Mouse (Mus musculus) thymus, adult 2 months (tissue): Measurements from ENCODE around the gene Aldh2. TPM values are rescaled to one million over a fixed set of nuclear protein-coding genes. Genes with fewer than 3 reads are reported as not detected.

Source experiments
- DNase-seq: peaks from one replicate; pipeline ENCODE4 v3.0.0; 2021
- H3K27ac ChIP-seq: fragments of 200-500 bp; 2 replicates; pipeline ENCODE4 v1.5.1; 2012; ENCODE audit warnings: low read length, control low read depth; ENCODE audit not compliant: control insufficient read depth, insufficient read depth
- H3K27me3 ChIP-seq: fragments of 200-500 bp; 2 replicates; pipeline ENCODE4 v1.6.1; 2012; ENCODE audit warnings: mild to moderate bottlenecking, low read length, moderate library complexity, mixed read lengths; ENCODE audit not compliant: control insufficient read depth, insufficient read depth
- H3K36me3 ChIP-seq: fragments of 200-500 bp; 2 replicates; pipeline ENCODE4 v1.6.1; 2012; ENCODE audit warnings: mild to moderate bottlenecking, low read length, moderate library complexity; ENCODE audit not compliant: control insufficient read depth, insufficient read depth
- H3K4me1 ChIP-seq: fragments of 200-500 bp; replicated peaks from 2 replicates; pipeline ENCODE4 v1.6.1; 2012; ENCODE audit warnings: low read length; ENCODE audit not compliant: control insufficient read depth, insufficient read depth
- H3K4me3 ChIP-seq: fragments of 200-500 bp; 2 replicates; pipeline ENCODE4 v1.5.1; 2012; ENCODE audit warnings: mild to moderate bottlenecking, low read length, control low read depth, moderate library complexity; ENCODE audit not compliant: control insufficient read depth, insufficient read depth
- CTCF ChIP-seq: fragments of 200-500 bp; IDR thresholded peaks from 2 replicates; pipeline ENCODE4 v1.5.1; 2012; ENCODE audit warnings: mild to moderate bottlenecking, control low read depth, low read length, moderate library complexity, borderline replicate concordance; ENCODE audit not compliant: control insufficient read depth, poor library complexity, insufficient read depth; ENCODE audit errors: extremely low read depth
- POLR2A ChIP-seq: fragments of 200-500 bp; IDR thresholded peaks from 2 replicates; pipeline ENCODE4 v1.6.1; 2012; ENCODE audit warnings: mild to moderate bottlenecking, low read length, control low read depth, moderate library complexity; ENCODE audit not compliant: control insufficient read depth, poor library complexity, insufficient read depth; ENCODE audit errors: extremely low read depth
- WGBS: fragments of 180-500 bp; shearing (Covaris S2); methylation state at CpG from one replicate; pipeline ENCODE4 v1.1.7; 2018; 5-methylcytosine and 5-hydroxymethylcytosine counted together
- polyA plus RNA-seq: library from polyadenylated mRNA; depleted of rRNA; stranded (reverse); fragments of >200 nt; gene quantifications from 2 replicates; pipeline ENCODE4 v1.2.3, GENCODE M21; 2012

The Aldh2 gene
- polyA plus RNA-seq, 1 experiment, result 203 TPM

DNA sequence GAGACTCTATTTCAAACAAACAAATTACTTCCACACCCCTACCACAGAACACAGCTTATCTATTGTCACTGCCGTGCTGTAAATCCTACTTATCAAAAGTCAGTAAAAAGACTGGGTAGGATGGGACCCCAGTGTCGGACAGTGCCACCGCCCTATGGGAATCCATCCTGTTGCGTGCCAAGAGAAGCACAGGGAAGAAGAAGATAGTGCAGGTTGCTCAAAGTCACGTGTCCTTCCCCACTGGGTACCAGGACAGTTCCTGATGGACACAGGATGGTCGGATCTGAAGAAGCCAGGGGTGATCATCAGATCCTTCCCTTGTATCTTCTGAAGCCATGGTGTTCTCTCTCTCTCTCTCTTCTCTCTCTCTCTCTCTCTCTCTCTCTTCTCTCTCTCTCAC is 2.1 kb upstream of the Aldh2 start:
- no peak for TF ChIP-seq POLR2A
- no peak for TF ChIP-seq CTCF
- Histone ChIP-seq H3K27me3 (no peaks in the 10 kb centered on the region), H3K36me3 (no peaks in the 10 kb centered on the region), H3K4me3 (no peak overlapping the region), H3K4me1 (peaks cover 15% of the 10 kb centered on the region), H3K27ac (no peak overlapping the region)
- no peak for DNase-seq
- 93% methylated on average over 6 of the region's 6 CpGs for WGBS

DNA sequence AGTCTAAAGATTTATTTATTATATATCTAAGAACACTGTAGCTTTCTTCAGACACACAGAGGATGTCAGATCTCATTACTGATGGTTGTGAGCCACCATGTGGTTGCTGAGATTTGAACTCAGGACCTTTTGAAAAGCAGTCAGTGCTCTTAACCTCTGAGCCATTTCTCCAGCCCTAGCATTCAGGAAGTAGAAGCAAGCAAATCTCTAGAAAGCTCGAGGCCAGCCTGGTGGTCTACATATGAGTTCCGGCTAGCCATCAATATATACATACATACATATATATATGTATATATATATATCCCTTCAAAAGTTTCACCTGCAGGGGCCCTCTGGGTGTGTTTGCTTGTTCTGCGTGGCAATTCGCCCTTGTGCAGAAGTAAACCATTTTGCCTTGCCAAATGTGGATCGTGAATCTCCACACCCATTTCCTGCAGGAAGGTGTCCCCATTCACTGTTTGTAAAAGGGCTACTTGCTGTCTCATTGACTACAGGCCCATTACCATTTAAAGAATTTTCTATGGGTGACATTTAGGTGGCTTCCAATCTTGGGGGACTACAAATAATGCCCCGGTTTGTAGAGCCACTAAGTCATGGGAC is 1.2 kb upstream of the Aldh2 start:
- no peak for DNase-seq
- no peaks in the 10 kb centered on the region for H3K27me3 ChIP-seq
- peaks cover 15% of the 10 kb centered on the region for H3K4me1 ChIP-seq
- H3K4me3 ChIP-seq, result no peak overlapping the region
- H3K36me3 ChIP-seq, result no peaks in the 10 kb centered on the region
- TF ChIP-seq POLR2A (no peak), CTCF (no peak)
- WGBS, result 81% methylated on average over 6 of the region's 6 CpGs
- H3K27ac ChIP-seq, result no peak overlapping the region

DNA sequence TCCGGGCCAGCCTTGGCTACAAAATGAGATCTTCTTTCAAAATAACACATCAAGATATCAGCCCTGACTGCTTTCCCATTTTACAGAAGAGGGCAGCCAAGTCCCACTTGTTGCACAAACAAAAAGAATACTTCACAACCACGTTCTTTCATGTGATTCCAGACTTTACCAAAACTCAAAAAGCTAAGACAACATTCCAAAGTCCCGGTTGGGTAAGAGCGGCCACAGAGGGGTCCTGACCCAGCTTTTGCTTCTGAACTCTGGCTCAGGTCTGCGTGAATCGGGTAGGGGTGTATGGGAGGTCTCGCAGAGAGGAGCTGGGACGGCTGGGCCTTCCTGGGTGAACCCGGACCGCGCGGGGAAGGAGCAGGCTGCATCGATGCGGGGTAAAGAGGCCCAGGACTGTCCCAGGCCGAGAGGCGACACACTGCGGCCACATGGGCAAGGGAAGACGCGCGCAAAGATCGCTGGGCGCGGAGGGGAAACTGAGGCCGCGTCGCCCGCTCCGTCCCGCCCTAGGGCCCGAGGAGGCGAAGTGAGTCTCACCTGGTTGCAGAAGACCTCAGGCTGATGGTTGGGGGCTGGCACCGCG is 712 bp downstream of the Aldh2 start:
- peak overlapping the region; percentile 68 for H3K4me3 ChIP-seq
- DNase-seq, result no peak
- 5% methylated on average over 33 of the region's 33 CpGs for WGBS
- no peaks in the 10 kb centered on the region for H3K36me3 ChIP-seq
- H3K4me1 ChIP-seq, result peaks cover 15% of the 10 kb centered on the region
- no peak overlapping the region for H3K27ac ChIP-seq
- no peaks in the 10 kb centered on the region for H3K27me3 ChIP-seq
- no peak for TF ChIP-seq CTCF
- no peak for TF ChIP-seq POLR2A

DNA sequence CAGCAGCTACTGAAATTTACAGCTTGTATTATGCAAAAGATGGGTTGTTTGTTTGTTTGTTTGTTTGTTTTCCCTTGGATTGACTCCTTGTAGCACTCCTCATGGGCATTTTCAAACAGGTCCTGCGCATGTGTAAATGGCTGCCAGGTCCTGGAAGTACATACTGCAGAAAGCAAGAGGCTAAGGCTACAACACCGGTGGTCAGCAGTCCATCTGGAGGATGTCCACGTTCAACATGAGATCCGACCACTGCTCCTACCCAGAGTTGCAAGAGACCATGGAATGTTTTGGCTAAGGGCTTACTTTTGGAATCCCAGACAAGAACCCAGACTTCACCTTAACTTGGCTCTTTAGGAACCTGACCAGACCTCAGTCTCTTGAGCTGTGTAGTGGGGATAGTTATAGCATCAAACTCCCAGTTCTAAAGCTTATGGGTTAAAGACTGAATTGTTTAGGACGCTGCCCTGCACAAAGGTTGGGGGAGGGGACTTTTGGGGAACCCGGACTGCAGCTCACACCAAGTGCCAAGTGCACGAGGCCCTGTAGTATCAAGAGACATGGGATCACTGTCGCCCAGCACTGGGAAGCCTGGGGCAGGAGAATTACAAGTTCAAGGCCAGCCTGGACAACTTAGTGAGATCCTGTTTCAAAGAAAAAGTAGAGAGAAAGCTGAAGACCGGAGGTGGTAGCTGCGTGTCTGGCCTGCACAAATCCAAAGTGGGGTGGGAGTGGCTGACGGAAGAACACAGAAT is 1.4 kb downstream of the Aldh2 start:
- no peak overlapping the region; the same call in 1 of the 2 replicates for H3K4me3 ChIP-seq
- no peak for DNase-seq
- peaks cover 16% of the 10 kb centered on the region for H3K4me1 ChIP-seq
- 62% methylated on average over 11 of the region's 11 CpGs for WGBS
- no peak overlapping the region for H3K27ac ChIP-seq
- no peak for TF ChIP-seq POLR2A
- TF ChIP-seq CTCF, result no peak
- H3K27me3 ChIP-seq, result no peaks in the 10 kb centered on the region
- no peaks in the 10 kb centered on the region for H3K36me3 ChIP-seq

DNA sequence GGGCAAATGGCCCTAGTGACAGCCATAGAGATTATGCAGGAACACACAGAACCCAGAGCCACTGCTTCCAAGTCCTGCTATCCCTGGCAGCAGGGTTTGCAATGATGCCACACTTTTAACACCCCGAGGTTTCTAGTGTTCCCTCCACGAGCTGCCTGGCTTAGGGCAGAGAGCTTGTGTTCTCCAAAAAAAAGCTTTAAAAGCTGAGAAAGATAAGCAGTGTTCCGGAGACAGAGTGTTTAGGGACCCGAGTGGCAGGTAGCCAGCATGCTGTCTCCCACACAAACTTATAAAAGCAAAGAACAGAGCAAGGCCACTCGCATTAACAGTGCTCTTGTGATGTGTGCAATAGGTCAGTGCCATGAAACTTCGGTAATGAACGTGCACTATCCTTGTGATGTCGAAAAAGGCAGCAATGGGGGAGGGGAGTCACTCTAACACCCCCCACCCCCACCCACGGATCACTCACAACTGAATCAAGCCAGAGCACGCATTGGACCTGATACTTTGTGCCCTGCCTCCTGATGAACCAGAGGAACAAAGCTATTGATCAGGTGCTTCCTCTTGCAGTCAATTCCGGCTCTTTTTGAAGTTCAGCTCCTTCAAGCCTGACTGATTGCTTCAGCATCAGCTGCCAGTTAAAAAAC is 2.1 kb downstream of the Aldh2 start:
- WGBS, result 74% methylated on average over 11 of the region's 11 CpGs
- TF ChIP-seq POLR2A (no peak), CTCF (no peak)
- Histone ChIP-seq H3K4me1 (peaks cover 22% of the 10 kb centered on the region), H3K4me3 (no peak overlapping the region), H3K27me3 (no peaks in the 10 kb centered on the region), H3K36me3 (no peaks in the 10 kb centered on the region), H3K27ac (no peak overlapping the region)
- DNase-seq, result no peak

DNA sequence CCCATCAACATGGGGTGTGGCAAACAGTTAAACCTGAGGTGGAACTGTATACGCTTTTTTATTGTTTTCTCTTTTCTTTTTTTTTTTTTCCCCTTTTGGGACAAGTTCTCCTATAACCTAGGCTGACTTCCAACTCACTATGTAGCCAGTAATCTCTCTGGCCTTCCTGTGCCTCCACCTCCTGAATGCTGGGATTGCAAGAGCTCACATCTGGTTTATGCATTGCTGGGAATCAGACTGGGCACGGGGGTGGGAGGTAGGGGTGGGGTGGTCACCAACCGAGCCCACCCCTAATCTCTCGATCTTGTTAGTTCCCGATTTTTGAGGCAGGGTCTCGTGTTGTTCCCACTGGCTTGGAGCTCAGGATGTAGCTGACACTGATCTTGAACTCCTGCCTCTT is 3.7 kb downstream of the Aldh2 start:
- WGBS, result 90% methylated on average over 6 of the region's 6 CpGs
- no peaks in the 10 kb centered on the region for H3K36me3 ChIP-seq
- no peak overlapping the region for H3K4me3 ChIP-seq
- peaks cover 32% of the 10 kb centered on the region for H3K4me1 ChIP-seq
- no peaks in the 10 kb centered on the region for H3K27me3 ChIP-seq
- DNase-seq, result no peak
- no peak overlapping the region for H3K27ac ChIP-seq
- TF ChIP-seq POLR2A, result no peak
- TF ChIP-seq CTCF, result no peak
